Mouse (Mus musculus) layer of hippocampus, postnatal 14 days (tissue): ENCODE measurements at regions not wholly inside any gene's neighbourhood (a gene's known extent, or its start where the extent isn't known, plus 50 kb on each side); places are given as distances from the start of the nearest gene placed in this dataset.

Experiments used
- DNase-seq, 2 experiments: peaks; one replicate each; pipeline ENCODE4 v3.0.0; 2021 to 2022; ENCODE audit warnings: low spot score in 2 of 2, mixed read lengths in 1 of 2

DNA sequence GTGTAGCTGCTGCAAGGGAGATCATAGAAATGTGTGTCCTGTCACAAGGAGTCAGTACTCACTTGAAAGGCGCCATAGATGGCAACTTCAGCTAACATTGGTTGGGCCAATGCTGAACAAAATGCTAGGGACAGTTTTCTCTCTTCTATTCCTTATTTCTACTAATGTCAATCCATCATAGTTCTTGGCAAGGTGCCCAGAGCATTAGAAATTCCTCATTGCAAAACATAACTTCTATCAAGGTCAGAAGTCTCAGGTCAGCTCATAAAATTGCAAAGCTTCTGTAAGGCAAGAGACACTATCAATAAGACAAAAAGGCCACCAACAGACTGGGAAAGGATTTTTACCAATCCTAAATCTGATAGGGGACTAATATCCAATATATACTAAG is 106.3 kb downstream of the D1Ertd622e start:
- no peak for DNase-seq

DNA sequence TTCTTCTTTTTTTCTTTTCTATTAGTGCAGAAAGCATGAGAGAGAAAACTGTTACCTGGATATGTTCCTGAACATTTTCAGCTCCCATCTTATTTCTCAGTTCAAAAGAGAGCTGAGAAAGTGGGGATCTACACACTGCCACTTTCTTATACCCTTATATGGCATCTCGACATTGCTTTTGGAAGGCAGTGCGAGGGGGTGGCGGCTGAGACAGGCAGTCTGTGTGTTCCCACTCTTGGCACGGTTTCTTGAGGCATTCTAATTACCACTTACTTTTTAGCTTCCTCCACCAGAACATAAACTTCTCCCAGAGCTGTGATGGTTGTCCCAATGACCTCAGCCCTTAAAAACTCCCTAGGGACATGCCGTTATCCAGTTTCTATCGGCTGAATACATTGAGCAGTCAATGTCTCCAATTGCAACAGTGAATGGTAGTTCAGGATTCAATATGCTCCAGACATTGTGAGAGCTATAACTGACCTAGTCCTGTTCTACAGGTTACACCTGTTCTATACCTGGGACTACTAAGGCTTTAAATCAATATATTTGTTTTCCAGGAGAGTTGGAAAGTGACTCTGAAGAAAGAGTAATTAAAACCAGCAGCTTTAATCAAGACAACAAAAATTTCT is 106.8 kb downstream of the D1Ertd622e start:
- peak in 1 of 2 experiments; percentile 49 for DNase-seq

DNA sequence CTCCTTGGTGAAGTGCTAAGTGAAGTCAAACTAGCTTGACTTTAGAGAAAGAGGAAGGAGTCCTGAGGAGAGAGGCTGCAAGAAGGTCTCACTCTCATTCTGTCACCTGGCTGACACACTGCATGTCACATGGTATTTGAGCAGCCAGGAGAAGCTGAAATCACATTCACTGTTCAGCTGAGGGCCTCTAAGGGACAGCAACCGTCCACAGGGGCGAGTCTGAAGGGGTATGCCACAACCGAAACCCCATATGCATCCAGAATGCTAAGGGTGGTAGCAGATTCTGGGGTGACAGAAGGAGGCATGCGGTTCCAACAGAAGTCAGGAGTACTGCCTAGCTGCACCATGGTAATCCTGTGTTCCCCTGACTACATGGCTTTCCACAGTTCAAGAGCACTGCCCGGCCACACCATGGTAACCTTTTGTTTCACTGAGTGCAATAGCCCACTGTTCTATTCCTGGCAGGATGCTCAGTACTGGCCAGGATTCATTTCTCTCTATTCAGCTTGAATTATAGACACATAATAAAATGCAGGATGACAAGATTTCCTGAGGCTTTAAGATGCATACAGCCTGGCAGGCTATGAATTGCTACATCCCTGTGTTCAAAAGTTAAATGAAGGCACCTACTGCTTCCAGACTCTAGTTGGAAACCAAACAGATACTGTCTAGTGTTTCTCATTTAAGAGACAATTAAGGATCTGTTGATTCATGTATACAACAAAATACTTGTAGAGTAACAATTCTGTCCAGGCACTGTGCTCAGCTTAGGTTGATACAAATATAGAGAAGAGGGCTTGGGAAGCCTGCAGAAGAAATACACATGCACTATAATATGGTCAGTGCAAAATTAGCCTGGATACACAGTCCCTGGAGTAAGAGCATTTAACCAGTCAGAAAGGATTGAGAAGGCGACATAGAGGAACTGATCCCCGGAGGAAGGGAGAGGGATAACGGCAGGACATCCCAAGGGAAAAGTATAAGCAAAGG is 108.1 kb downstream of the D1Ertd622e start:
- DNase-seq, result peak; percentile 21 to 30

DNA sequence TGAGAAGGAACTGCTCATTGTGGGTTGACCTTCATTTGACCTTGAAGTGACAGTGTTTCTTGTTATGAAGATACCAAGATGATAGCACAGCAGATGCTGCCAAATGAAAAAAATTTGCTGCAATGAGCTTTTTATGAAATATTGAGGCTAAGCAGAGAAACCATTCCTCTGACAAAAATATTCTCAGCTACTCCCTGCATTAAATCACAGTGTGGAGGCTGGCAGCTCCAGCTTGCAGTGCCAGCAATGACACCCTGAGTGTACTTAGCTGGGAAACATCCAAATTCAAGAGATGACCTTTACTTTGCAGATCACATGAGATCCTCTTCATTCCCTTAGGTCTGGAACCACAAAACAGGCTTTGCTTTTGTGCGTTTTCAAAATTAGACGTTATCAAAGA is 109.0 kb downstream of the D1Ertd622e start:
- peak in 1 of 2 experiments; percentile 2 for DNase-seq

DNA sequence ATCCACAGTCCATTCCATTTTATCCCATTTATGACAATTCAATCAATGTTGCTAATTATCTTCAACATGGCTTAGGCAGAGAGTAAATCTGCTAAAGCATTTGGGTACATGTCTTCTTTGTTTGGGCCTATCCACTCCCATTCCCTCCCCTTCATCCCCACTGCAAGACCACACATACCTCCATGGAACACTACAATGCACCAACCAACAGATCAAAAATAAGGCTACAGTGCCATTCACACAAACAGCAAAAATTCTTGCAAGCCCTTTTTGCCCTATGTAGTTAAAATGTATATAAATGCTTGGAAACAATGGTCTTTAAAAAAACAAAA is 120.7 kb downstream of the D1Ertd622e start:
- DNase-seq, result no peak

DNA sequence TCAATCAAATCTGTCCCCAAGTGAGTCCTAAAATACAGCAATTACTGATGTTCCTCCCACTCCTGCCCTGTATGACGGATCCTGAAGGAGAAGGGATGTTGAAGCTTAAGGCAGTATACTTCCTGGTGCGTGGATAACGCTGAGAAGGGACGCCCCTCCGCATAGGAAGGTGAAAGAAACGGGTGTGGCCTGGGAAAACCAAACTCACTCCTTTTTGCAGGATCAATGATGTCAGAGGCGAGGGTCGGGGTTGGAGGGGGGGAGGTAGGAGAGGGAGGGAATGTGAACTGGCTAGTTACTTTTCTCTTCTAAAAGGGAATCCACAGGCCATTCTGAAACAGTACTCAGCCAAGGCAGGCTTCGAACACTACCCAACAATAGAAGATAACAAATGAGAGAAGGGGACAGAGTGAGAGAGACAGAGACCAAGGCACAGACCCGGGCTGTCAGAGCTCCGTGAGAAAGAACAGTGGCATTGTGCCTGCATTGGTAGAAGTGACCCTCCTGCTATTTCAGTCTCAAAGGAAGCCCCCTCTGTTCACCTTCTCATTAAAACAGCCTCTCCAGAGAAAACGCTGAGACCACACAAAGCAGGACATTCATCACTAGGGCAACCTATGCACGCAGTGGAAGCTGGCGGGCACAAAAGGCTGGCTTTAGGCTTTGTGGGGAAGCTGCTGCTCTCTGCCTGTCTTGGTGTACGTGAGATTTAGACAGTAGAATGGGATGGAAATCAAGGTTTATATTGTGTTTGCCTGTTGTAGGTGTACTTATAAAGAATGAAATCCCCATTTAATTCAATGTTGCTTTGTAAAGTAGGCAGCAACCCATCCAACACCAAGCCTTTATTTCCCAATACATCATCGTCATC is 121.3 kb downstream of the D1Ertd622e start:
- DNase-seq, result no peak

DNA sequence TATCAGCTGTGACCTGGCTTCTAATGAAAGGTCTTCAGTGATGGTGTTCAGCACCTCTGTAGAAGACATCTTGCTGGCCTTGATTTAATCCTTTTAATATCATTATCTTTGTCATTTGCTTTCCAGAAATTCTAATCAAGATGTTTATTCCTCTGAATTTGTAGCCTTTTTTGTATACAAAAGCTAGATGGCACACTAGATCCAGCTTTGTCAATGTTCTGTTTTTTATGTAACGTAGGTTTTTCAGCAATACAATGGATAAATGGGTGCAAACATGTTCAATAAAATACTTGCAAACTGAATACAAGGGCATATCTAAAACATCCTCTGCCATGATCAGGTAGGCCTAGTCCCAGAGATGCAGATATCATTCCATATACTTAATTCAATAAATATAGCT is 165.0 kb downstream of the D1Ertd622e start:
- DNase-seq, result peak in 1 of 2 experiments; percentile 5

DNA sequence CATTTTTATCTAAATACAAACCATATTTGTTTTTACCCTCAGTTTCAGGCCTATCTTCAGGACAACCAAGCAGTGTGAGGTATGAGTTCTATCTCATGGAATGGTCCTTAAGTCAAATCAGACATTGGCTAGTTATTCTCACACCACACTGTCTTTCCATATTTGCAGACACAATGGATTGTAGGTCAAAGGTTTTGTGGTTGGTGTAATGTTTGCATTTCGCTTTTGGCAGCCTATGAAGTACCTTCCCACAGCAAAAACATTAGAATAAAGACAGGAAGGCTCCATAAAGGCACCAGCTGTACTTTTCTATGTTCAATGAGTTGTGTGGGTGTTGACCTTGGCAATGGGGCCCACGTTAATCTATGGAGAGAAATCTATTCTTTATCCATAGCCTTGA is 182.0 kb downstream of the D1Ertd622e start:
- DNase-seq, result no peak
